Mouse (Mus musculus): ENCODE results near the gene Zfp213.

- TF ChIP-seq CTCF (IDR thresholded peaks at IDR 0.05; ENCODE audit: low read depth), result no peak
- TF ChIP-seq EP300 (optimal IDR thresholded peaks at IDR 0.05), result no peak
Observed at GRCm38 (mm10) chr17:23592926-23593300, 28.9 kb upstream of the Zfp213 start.
